Mouse (Mus musculus) lung, postnatal 36 days (tissue): ENCODE data around the gene Thsd4.
"Not testable (repeated sequence)": the region's sequence is repeated elsewhere in the genome, so short reads cannot be mapped to it uniquely, and the experiment has no call there.

ENCODE experiments used
- DNase-seq: peaks from one replicate; pipeline ENCODE4 v3.0.0; 2022; ENCODE audit warnings: mixed read lengths

Thsd4 gene

DNA sequence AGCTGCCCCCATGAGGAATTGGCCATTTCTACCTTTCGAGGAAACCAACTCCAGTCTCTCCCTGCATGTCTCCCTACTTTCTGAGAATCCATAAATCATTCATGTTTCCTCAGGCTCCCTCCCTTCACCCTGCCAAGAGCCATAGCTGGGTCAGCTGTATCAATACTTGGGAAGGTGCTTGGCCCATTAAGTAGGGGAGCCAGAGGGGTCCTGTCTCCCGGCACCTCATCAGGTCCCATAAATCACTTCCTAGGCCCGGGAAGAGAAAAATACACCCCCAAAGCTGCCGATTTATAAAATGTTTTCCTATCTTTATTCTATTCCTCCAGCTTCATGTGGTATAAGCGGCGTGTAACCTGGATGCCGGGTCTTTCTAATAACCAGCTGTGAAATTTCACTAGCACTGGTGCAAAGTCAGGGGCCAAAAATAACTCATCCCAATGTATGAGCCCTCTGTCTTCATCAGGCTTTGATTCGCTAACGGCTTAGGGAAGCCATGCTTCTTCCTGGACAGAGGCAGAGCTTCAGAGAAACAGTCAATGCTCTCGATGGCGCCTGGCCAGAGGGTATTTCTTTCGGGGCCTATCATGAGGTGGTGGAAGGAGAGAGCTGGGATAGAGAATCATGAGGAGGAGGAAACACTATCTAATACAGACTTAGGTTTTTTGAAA, 323.2 kb downstream of the Thsd4 start:
- DNase-seq = no peak

- DNase-seq = peak; percentile 25
Observed at GRCm38 (mm10) chr9:60195502-60195901, 326.3 kb downstream of the Thsd4 start.

DNA sequence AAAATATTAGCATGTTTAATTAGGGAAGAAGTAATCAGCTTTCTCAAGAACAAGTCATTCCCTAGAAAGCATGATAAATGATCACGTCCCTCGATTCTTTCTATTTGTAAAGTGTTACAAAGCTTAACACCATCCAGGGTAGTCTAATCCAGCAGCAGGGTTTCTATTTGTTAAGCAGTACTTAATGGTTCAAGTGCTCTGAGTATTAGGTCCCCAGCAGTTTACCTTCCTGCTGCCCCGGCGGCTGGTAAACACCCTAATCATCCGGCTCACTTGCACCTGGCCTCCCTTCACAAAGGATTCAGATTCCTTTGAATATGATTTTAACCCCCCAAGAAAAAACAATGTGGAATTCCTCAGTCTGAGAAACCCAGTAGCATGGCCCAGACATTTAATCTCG, 326.9 kb downstream of the Thsd4 start:
- no peak for DNase-seq

GRCm38 (mm10) chr9:60192321-60192720, 329.5 kb downstream of the Thsd4 start:
- no peak for DNase-seq

DNA sequence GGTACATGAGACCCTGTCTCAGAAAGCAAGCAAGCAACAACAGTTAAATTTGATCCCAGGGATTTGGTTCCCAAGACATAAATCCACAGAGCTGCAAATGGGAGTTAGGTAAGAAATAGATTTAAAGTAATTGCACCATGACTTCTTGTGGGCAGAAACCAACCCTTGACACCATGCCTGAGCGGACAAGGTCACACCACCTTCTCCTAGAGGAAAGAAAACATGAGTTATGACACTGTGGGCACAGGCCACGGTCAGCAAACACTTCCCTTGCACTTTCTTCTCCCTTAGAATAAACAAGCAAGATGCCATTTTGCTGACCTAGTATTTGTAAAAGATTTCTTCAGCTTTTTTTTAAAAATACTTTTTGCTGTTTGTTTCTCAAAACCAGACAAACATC, 334.4 kb downstream of the Thsd4 start:
- DNase-seq = peak; percentile 60

GRCm38 (mm10) chr9:60186948-60187347, 334.9 kb downstream of the Thsd4 start:
- DNase-seq = peak; percentile 5

DNA sequence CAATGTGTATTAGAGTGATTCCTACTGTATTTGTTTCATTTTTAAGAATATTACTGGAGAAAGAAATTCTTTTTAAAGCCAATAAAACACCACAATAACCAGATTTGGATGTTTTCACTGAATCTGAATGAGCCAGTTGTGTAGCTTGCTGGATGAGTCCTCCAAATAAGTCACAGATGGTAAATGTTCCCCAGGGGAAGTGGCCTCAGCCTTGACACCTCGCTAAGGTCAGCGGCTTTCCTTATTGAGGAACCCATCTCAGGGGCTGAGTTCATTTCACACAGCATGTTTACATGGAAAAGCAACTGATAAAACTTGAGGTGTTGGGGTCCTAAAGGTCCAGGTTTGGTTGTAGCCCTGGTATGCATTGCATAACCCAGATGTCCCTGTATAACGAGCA, 337.8 kb downstream of the Thsd4 start:
- no peak for DNase-seq

DNA sequence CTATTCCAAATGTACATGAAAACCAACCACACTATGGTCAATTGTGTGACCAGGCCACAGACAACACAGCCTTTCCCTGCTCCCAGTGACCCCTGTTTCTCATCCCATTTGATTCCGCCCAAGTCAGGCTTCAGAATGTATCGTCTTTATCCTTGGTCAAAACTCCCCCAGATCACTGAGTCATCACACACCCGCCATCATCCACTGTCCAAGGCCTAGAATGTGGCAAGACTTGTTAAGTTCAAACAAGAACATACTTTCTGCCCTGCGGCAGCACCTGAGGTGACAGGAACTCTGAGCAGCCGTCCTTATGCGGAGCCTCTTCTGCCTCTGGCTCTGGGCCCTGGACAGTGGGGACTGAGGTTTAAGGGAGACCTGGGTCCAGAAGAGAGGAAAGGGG, 339.5 kb downstream of the Thsd4 start:
- DNase-seq = no peak

- DNase-seq = no peak
Observed at GRCm38 (mm10) chr9:60180936-60181335, 340.9 kb downstream of the Thsd4 start.

DNA sequence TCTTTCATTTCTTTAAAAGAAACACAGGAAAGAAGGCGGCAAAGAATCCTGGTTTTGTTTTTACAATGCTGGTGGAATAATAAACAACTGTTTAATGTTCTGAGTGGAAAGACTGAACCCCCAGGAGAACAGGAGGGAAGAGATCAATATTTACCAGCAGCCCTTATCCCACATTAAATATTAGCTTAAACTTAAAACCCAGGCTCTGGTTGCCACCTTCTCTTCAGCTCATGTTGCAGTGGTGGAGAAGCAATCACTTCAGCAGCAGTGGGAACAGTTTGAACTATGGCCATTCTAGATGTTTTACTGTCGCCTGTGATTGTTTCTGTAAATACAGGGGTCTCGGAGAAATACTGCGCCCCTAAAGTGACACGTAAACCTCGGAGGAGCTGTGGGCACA, 341.7 kb downstream of the Thsd4 start:
- no peak for DNase-seq

GRCm38 (mm10) chr9:60176311-60176710, 345.5 kb downstream of the Thsd4 start:
- DNase-seq = peak; percentile 46

- DNase-seq = not testable (repeated sequence)
Observed at GRCm38 (mm10) chr9:60172459-60173060, 349.3 kb downstream of the Thsd4 start.

DNA sequence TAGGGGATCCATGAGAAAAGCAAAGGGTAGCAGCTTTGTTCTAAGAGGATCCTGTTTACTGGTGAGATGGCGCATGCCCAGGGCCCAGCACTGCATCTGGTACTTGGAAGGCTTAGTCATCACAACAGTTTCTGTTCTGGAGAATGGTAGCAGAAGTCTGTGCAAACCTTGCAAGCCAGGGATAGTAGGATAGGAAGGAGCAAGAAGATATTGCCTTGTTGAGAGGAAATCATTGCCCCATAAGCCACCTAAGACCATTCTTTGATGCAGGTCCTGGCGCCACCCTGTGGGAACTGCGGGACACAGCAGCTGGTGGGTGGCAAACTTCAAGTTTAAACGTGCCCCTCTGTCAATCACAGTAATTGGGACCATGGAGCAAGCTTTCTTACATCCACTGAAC, 354.9 kb downstream of the Thsd4 start:
- DNase-seq = no peak

DNA sequence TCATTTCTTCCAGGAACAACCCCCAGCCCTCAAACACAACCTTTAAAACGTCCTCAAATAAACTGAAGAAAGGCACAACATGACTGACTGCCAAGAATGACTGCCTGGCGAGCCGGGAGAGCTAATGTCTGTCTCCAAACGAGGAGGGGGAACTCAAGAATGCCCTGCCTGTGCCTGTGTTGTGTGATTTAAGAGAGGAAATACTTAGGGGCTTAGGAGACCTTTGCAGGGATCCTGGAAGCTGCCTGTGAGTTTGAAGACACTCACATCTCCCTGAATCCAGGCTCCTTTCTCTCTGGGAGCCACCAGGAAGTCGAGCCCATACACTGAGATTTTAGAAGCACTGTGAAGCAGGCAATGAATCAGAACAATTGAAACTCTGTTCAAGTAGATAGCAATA, 361.0 kb downstream of the Thsd4 start:
- DNase-seq = no peak

- DNase-seq = no peak
Observed at GRCm38 (mm10) chr9:60160194-60160593, 361.7 kb downstream of the Thsd4 start.

DNA sequence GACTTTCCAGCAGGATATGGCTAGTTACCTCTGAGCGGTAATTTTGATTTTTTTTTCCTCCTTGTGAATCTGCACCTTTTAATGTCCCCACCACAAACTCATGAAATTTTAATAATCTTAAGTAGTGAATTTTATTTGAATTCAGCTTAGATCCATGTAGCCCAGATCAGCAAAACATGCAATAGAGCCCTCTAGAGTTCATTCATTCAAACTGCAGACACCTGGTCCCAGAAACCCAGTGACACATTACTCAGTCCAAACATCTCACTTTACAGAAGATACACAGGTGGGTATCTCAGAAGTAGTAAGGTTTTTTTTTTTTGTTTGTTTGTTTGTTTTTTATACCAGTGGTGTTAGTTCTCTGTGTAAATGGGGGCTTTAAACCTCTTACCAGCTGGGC, 368.9 kb downstream of the Thsd4 start:
- no peak for DNase-seq

GRCm38 (mm10) chr9:60151897-60152627, 369.8 kb downstream of the Thsd4 start:
- no peak for DNase-seq

- no peak for DNase-seq
Observed at GRCm38 (mm10) chr9:60150511-60150910, 371.3 kb downstream of the Thsd4 start.

DNA sequence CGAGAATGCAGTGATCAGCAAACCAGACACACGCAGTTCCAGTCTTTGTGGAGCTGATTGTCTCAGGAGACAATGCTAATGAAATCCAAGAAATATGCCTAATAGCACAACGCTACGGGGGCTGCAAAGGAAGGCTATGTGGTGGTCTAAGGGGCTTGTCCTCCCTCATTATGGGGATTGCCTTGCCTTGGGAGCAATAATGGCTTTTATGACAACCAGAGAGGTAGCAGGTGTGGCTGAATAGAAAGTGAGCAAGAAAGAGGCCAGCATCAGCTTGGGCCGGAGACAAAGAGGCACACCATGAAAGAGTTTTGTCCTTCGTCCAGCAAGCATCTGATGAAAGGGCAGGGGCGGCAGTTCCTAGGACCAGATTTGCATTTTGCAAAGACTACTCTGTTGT, 372.9 kb downstream of the Thsd4 start:
- no peak for DNase-seq

GRCm38 (mm10) chr9:60147401-60147800, 374.4 kb downstream of the Thsd4 start:
- DNase-seq = no peak

DNA sequence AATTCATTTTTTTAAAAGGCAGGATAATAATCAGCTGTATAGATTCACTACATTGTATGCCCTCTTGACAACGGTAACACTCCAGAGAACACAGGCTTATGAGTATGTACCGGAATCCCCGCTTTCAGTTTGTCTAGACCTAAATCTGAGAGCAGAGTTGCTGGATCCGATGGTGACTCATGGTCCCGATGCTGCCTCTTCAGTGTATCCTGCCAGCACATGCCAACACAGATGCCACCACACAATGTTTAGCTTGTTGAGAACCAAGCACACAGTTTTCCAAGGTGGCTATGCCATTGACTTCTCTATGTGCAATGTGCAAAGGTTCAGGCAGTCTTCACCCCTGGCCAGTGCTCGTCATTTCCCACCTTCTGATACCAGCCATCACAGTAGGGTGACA, 378.0 kb downstream of the Thsd4 start:
- no peak for DNase-seq

DNA sequence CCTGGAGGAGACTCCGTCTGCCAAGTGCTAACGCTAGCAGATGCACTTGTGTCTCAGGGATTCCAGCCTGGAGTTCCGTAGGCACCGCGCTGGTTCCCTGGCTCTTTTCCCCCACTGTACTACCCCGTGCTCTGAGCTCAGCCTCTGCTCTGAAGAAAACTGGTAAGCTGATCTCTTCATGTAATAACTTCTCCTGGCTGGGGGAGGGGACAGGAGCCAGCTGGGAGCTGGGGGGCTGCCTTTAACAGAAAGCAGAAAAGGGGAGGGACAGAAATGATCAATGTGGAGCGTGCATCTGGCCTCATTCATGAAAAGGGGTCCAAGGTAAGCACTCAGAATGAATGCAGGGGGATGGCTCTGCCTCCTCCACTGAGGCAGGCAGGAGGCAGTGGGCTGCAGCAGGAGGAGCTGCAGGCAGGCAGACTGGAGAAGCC, 380.7 kb downstream of the Thsd4 start:
- no peak for DNase-seq

DNA sequence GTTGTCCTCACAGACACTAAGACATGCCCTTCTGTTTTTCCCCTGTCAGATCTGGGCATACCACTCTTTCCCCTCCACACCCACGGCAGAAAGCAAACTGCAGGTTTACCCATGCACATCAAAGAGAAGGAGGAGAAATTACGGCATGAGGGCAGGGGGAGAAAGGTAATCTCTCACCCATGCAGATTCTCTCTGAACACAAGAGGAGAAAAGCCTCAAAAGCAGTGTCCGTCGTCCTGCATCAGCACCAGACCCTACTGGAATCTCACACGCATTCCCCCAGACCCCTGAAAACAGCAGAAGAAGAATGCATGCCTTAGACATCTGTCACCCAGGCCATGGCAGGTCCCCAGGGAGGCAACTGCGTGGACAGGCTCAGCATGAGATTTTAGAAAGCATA, 381.4 kb downstream of the Thsd4 start:
- DNase-seq = no peak

DNA sequence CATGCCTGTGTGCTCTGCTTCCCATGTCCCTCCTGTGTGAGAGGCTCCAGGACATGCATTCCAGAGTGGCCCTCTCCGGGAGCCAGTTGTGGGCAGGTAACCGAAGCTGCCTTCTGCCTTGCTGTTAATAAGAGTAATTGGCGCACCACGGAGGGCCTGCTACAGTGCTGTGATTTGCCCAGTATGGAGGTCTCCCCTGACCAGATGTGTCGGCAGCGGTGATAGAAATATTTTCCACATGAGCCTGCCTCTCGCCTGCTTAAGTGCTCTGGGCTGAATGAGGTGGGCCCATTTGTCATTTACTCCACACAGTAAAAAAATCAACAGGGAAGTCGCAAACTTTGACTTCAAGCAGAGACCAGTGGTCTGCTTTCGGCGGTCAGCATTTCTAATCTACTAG, 382.4 kb downstream of the Thsd4 start:
- no peak for DNase-seq
